Mouse (Mus musculus) lung, embryonic 15.5 days (tissue): ENCODE measurements around the gene Hcn2. TPM values are rescaled to one million over a fixed set of nuclear protein-coding genes. Genes with fewer than 3 reads are reported as not detected.

ENCODE experiments used
- ATAC-seq: fragments of 200-750 bp; cut with Nextera tagmentation; 2 replicates; pipeline ENCODE4 v1.8.0; 2017; ENCODE audit warnings: moderate number of reproducible peaks, borderline replicate concordance; ENCODE audit not compliant: low FRiP score, low TSS enrichment; ENCODE audit errors: extremely low read depth
- H3K27ac ChIP-seq: fragments of 300-500 bp; sonication (generic); 2 replicates; pipeline ENCODE4 v1.5.1; 2015; ENCODE audit warnings: moderate library complexity, mild to moderate bottlenecking, inconsistent platforms
- H3K27me3 ChIP-seq: fragments of 300-500 bp; sonication (generic); 2 replicates; pipeline ENCODE4 v1.6.1; 2015; ENCODE audit warnings: inconsistent platforms
- H3K36me3 ChIP-seq: fragments of 300-500 bp; sonication (generic); 2 replicates; pipeline ENCODE4 v1.6.1; 2015; ENCODE audit warnings: inconsistent platforms
- H3K4me1 ChIP-seq: fragments of 300-500 bp; sonication (generic); 2 replicates; pipeline ENCODE4 v1.6.1; 2015; ENCODE audit warnings: inconsistent platforms
- H3K4me2 ChIP-seq: fragments of 300-500 bp; sonication (generic); 2 replicates; pipeline ENCODE4 v1.6.1; 2015; ENCODE audit warnings: inconsistent platforms, mild to moderate bottlenecking, moderate library complexity
- H3K4me3 ChIP-seq: fragments of 300-500 bp; sonication (generic); 2 replicates; pipeline ENCODE4 v1.5.1; 2015; ENCODE audit warnings: mild to moderate bottlenecking, inconsistent platforms
- H3K9ac ChIP-seq: fragments of 300-500 bp; sonication (generic); 2 replicates; pipeline ENCODE4 v1.6.1; 2015; ENCODE audit warnings: inconsistent platforms
- H3K9me3 ChIP-seq: fragments of 300-500 bp; sonication (generic); 2 replicates; pipeline ENCODE4 v1.6.1; 2016; ENCODE audit warnings: inconsistent platforms
- WGBS: fragments of 180-500 bp; shearing (Covaris S2); methylation state at CpG from one replicate; pipeline ENCODE4 v1.1.7; 2015; 5-methylcytosine and 5-hydroxymethylcytosine counted together
- polyA plus RNA-seq: library from polyadenylated mRNA; unstranded; fragments of >200 nt; fragmentation: Nextera tagmentation; extraction: Ambion mirVana; gene quantifications from 2 replicates; pipeline ENCODE4 v1.2.1, GENCODE M21; 2015

Gene Hcn2
- polyA plus RNA-seq, 1 experiment from 2014 or later = 0.10 TPM

DNA sequence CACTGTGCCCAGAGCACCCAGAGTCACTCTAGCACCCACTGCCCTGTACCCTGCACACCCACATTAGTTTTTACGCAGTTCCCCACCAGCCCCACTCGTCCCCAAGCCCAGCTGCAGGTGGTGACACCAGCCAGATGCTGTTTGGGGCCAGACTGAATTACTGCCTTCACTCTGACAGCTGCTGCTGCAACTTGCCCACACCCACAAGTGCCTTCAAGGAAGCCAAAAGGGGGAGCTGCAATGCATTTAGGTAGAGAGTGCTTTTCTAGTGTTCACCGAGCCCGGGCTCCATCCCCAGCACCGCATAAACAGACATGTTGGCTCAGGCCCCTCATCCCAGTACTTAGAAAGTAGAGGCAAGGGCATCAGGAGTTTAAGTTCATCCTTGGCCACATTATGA lies 65.5 kb downstream of the Hcn2 start:
- Histone ChIP-seq H3K9ac (no peak overlapping the region), H3K27ac (no peak overlapping the region), H3K27me3 (peaks cover 31% of the 10 kb centered on the region), H3K4me1 (peaks cover 42% of the 10 kb centered on the region), H3K9me3 (no peaks in the 10 kb centered on the region), H3K36me3 (no peaks in the 10 kb centered on the region), H3K4me2 (no peak overlapping the region), H3K4me3 (no peak overlapping the region)
- 60% methylated on average over 5 of the region's 5 CpGs for WGBS
- ATAC-seq = no peak

GRCm38 (mm10) chr10:79783050-79783449 lies 66.6 kb downstream of the Hcn2 start:
- H3K9ac ChIP-seq = no peak overlapping the region
- H3K36me3 ChIP-seq = no peaks in the 10 kb centered on the region
- no peak overlapping the region for H3K4me3 ChIP-seq
- peaks cover 31% of the 10 kb centered on the region for H3K27me3 ChIP-seq
- H3K4me1 ChIP-seq = peaks cover 31% of the 10 kb centered on the region
- WGBS = 57% methylated on average over 7 of the region's 7 CpGs
- no peak for ATAC-seq
- H3K9me3 ChIP-seq = no peaks in the 10 kb centered on the region
- H3K4me2 ChIP-seq = no peak overlapping the region
- H3K27ac ChIP-seq = no peak overlapping the region

DNA sequence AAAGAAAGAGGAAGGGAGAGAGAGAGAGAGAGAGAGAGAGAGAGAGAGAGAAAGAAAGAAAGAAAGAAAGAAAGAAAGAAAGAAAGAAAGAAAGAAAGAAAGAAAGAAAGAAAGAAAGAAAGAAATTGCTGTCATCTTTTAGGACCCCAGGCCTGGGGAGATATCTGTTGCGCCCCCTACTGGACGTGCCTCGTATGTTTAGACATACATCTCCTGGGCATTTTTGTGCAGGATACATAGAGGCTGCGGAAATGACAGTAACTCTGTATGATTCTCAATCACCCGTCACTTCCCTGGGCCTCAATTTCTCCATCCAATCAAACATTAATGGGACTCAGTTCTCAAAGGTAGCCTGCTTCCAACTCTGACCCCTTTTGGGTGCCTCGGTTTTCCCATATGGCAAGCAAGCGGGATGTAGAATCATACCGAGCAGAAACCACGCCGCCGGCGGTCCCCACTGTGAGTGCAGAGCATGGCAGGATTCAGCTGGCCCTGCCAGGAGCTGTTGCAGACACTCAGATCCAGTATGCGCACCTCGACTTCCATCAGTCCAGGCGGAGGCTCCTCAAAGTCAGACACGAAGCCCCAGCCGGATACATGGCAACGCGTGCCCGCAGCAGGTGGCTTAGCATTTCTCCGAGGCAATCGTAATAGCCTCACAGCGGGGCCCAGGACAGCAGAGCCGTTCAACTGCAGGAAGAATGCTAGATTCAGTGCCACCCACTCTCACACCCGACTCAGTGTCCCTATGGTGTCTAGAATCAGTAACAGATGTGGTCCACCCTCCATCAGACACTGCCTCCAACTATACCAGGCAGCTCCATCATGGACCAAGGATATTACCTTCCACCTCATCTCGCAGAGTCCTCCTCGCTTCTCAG lies 67.7 kb downstream of the Hcn2 start:
- Histone ChIP-seq H3K36me3 (no peaks in the 10 kb centered on the region), H3K4me2 (no peak overlapping the region), H3K4me1 (peaks cover 20% of the 10 kb centered on the region), H3K9ac (no peak overlapping the region), H3K4me3 (no peak overlapping the region), H3K27me3 (peaks cover 25% of the 10 kb centered on the region), H3K27ac (no peak overlapping the region), H3K9me3 (no peaks in the 10 kb centered on the region)
- 45% methylated on average over 27 of the region's 27 CpGs for WGBS
- no peak for ATAC-seq

Other genes starting within 250 kb of the Hcn2 start
- not detected in 2 replicates for gene Vmn2r83, start 247.9 kb upstream of the Hcn2 start, polyA plus RNA-seq
- gene Plpp2, start 182.8 kb upstream of the Hcn2 start, polyA plus RNA-seq = 33.2 and 34.1 TPM in 2 replicates
- 45.9 and 47.9 TPM in 2 replicates for gene Mier2, start 161.4 kb upstream of the Hcn2 start, polyA plus RNA-seq
- gene Theg, start 129.3 kb upstream of the Hcn2 start, polyA plus RNA-seq = not detected in 2 replicates
- not detected in 2 replicates for gene C2cd4c, start 102.6 kb upstream of the Hcn2 start, polyA plus RNA-seq
- 6.2 and 6.7 TPM in 2 replicates for gene Shc2, start 78.7 kb upstream of the Hcn2 start, polyA plus RNA-seq
- gene Odf3l2, start 70.9 kb upstream of the Hcn2 start, polyA plus RNA-seq = not detected in 2 replicates
- 0.89 and 1.3 TPM in 2 replicates for gene Madcam1, start 52.1 kb upstream of the Hcn2 start, polyA plus RNA-seq
- gene Tpgs1, start 47.3 kb upstream of the Hcn2 start, polyA plus RNA-seq = 61.7 and 65.9 TPM in 2 replicates
- 79.5 and 82.0 TPM in 2 replicates for gene Cdc34, start 34.4 kb upstream of the Hcn2 start, polyA plus RNA-seq
- gene Gzmm, start 27.6 kb upstream of the Hcn2 start, polyA plus RNA-seq = 0.86 and 0.89 TPM in 2 replicates
- gene Bsg, start 12.1 kb upstream of the Hcn2 start, polyA plus RNA-seq = 1,102 and 1,152 TPM in 2 replicates
- 41.5 and 49.2 TPM in 2 replicates for gene Polrmt, start 29.9 kb downstream of the Hcn2 start, polyA plus RNA-seq
- 0.12 and 0.30 TPM in 2 replicates for gene Fgf22, start 38.4 kb downstream of the Hcn2 start, polyA plus RNA-seq
- gene Rnf126, start 50.3 kb downstream of the Hcn2 start, polyA plus RNA-seq = 89.7 and 91.3 TPM in 2 replicates
- 19.2 and 20.5 TPM in 2 replicates for gene Fstl3, start 60.6 kb downstream of the Hcn2 start, polyA plus RNA-seq
- gene Prss57, start 74.3 kb downstream of the Hcn2 start, polyA plus RNA-seq = 0.40 and 1.9 TPM in 2 replicates
- gene Palm, start 76.9 kb downstream of the Hcn2 start, polyA plus RNA-seq = 61.3 and 63.7 TPM in 2 replicates
- gene Misp, start 104.4 kb downstream of the Hcn2 start, polyA plus RNA-seq = 7.7 and 10.2 TPM in 2 replicates
- gene Ptbp1, start 137.8 kb downstream of the Hcn2 start, polyA plus RNA-seq = 367 and 368 TPM in 2 replicates
- 3.7 and 3.8 TPM in 2 replicates for gene Prtn3, start 157.8 kb downstream of the Hcn2 start, polyA plus RNA-seq
- 29.1 and 32.4 TPM in 2 replicates for gene Plppr3, start 158.0 kb downstream of the Hcn2 start, polyA plus RNA-seq
- gene Elane, start 169.6 kb downstream of the Hcn2 start, polyA plus RNA-seq = 0.25 and 0.72 TPM in 2 replicates
- not detected in 2 replicates for gene Cfd, start 174.2 kb downstream of the Hcn2 start, polyA plus RNA-seq
- 54.7 and 56.1 TPM in 2 replicates for gene Med16, start 192.3 kb downstream of the Hcn2 start, polyA plus RNA-seq
- 1.2 and 1.7 TPM in 2 replicates for gene Gm26602, start 194.2 kb downstream of the Hcn2 start, polyA plus RNA-seq
- gene Kiss1r, start 200.3 kb downstream of the Hcn2 start, polyA plus RNA-seq = 0.59 and 0.87 TPM in 2 replicates
- gene R3hdm4, start 204.6 kb downstream of the Hcn2 start, polyA plus RNA-seq = 143 and 152 TPM in 2 replicates
- gene Arid3a, start 210.4 kb downstream of the Hcn2 start, polyA plus RNA-seq = 4.8 and 6.0 TPM in 2 replicates
- 95.1 and 96.2 TPM in 2 replicates for gene Wdr18, start 243.5 kb downstream of the Hcn2 start, polyA plus RNA-seq